Mouse (Mus musculus): ENCODE data around the gene Acap1. TPM values are rescaled to one million over a fixed set of nuclear protein-coding genes. Genes with fewer than 3 reads are reported as not detected.

Gene Acap1
- polyA plus RNA-seq, 1 experiment from 2014 or later = 2.1 TPM

DNA sequence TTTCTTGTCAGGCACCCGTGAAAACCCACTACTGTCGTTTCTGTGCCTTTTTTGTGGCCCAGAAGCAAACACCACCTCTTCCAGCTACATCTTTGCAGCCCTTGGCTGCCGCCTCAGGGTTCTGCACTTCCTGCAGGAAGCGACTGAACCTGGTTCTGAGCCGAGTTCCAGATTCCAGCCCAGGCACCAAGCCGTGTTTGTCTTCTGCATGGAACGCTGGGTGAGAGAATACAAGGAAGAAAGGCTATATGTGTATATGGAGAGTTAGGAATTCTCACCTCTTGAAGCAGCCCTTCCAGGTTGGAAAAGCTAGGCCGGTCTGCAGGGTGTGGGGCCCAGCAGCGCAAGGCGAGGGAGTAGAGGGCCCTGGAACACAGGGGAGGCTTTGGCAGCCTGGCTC lies 40.7 kb downstream of the Acap1 start:
- ATAC-seq (ENCODE audit: low read depth) = no peak
- Histone ChIP-seq H3K27me3 (ENCODE audit: control insufficient read depth, insufficient read depth, low read depth, low read length) (no peaks in the 10 kb centered on the region; the same call in 1 of the 2 replicates), H3K27ac (ENCODE audit: low read length) (no peak overlapping the region), H3K36me3 (ENCODE audit: control insufficient read depth, insufficient read depth, low read length) (peaks cover 22% of the 10 kb centered on the region), H3K9ac (ENCODE audit: low read length) (no peak overlapping the region), H3K4me1 (replicated peaks; ENCODE audit: control insufficient read depth, insufficient read depth, low read length) (no peaks in the 10 kb centered on the region), H3K4me3 (ENCODE audit: low read length) (no peak overlapping the region), H3K4me2 (ENCODE audit: low read depth, low read length) (no peak overlapping the region), H3K9me3 (ENCODE audit: control insufficient read depth, low read length) (no peaks in the 10 kb centered on the region)
- 72% methylated on average over 10 of the region's 10 CpGs for WGBS

DNA sequence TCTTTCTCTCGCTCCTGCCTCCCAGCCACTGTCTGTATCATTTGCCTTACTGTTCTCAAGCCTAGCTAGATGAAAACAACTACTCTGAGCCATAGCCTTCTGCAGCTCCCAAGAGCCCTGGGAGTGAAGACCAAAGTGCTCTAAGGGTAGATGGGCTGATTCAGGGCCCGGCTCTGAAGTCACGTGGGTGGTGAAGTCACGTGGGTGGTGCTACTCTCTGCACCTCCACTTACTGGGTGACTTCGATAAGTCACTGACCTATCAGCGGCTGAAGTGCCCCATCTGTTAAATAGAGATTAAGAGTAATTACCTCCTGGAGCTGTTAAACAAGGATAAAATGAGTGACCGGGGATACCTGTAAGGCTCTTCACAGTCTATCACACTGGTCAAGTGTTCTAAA lies 41.3 kb downstream of the Acap1 start:
- H3K4me2 ChIP-seq (ENCODE audit: low read depth, low read length) = no peak overlapping the region
- H3K27me3 ChIP-seq (ENCODE audit: control insufficient read depth, insufficient read depth, low read depth, low read length) = no peaks in the 10 kb centered on the region; the same call in 1 of the 2 replicates
- no peak overlapping the region for H3K9ac ChIP-seq (ENCODE audit: low read length)
- WGBS = 51% methylated on average over 7 of the region's 7 CpGs
- H3K4me3 ChIP-seq (ENCODE audit: low read length) = no peak overlapping the region
- no peak for ATAC-seq (ENCODE audit: low read depth)
- H3K4me1 ChIP-seq (replicated peaks; ENCODE audit: control insufficient read depth, insufficient read depth, low read length) = no peaks in the 10 kb centered on the region
- peaks cover 26% of the 10 kb centered on the region for H3K36me3 ChIP-seq (ENCODE audit: control insufficient read depth, insufficient read depth, low read length)
- no peaks in the 10 kb centered on the region for H3K9me3 ChIP-seq (ENCODE audit: control insufficient read depth, low read length)
- H3K27ac ChIP-seq (ENCODE audit: low read length) = no peak overlapping the region

DNA sequence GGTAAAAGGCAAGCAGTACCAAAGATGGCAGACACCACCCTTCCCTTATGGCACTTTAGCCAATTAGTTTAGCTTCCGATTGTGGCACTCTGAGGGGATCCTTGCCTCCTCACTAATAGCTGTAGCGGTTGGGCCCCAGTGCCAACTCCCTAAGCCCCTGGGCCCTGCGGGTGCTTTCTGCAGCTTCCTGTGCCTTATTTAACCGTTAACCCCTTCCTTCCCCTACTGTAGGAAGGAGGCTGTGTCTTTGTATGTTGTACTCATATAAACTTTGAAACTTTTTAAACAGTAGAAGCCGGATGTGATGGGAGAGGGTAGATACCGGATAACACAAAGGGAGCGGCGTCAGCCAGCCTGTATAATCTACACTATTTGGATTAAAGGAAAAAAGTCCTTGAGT lies 44.6 kb downstream of the Acap1 start:
- WGBS = 66% methylated on average over 8 of the region's 8 CpGs
- Histone ChIP-seq H3K9ac (ENCODE audit: low read length) (no peak overlapping the region), H3K4me1 (replicated peaks; ENCODE audit: control insufficient read depth, insufficient read depth, low read length) (peaks cover 10% of the 10 kb centered on the region), H3K27me3 (ENCODE audit: control insufficient read depth, insufficient read depth, low read depth, low read length) (no peaks in the 10 kb centered on the region), H3K4me3 (ENCODE audit: low read length) (no peak overlapping the region), H3K4me2 (ENCODE audit: low read depth, low read length) (no peak overlapping the region), H3K27ac (ENCODE audit: low read length) (peak overlapping the region; percentile 32; the same call in 1 of the 2 replicates), H3K36me3 (ENCODE audit: control insufficient read depth, insufficient read depth, low read length) (peaks cover 34% of the 10 kb centered on the region), H3K9me3 (ENCODE audit: control insufficient read depth, low read length) (no peaks in the 10 kb centered on the region)
- no peak for ATAC-seq (ENCODE audit: low read depth)

DNA sequence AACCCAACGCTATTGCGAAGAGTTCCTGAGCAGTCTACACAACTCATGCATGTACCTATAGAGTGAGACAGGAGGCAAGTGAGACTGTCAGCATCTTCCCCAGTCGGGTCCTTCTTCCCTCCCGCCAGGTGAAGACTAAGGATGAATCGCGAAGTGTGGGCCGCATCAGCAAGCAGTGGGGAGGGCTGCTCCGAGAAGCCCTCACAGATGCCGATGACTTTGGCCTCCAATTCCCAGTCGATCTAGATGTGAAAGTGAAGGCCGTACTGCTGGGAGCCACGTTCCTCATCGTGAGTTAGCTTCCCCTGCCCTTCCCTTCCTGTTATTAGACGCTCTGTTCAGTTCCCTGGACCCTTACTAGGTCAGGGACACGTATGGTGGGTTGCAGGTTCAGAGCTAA lies 45.5 kb downstream of the Acap1 start:
- H3K27me3 ChIP-seq (ENCODE audit: control insufficient read depth, insufficient read depth, low read depth, low read length) = no peaks in the 10 kb centered on the region
- H3K4me1 ChIP-seq (replicated peaks; ENCODE audit: control insufficient read depth, insufficient read depth, low read length) = peaks cover 16% of the 10 kb centered on the region
- 88% methylated on average over 15 of the region's 15 CpGs for WGBS
- no peaks in the 10 kb centered on the region for H3K9me3 ChIP-seq (ENCODE audit: control insufficient read depth, low read length)
- H3K4me3 ChIP-seq (ENCODE audit: low read length) = no peak overlapping the region
- H3K27ac ChIP-seq (ENCODE audit: low read length) = no peak overlapping the region
- no peak overlapping the region for H3K4me2 ChIP-seq (ENCODE audit: low read depth, low read length)
- no peak overlapping the region for H3K9ac ChIP-seq (ENCODE audit: low read length)
- peaks cover 34% of the 10 kb centered on the region for H3K36me3 ChIP-seq (ENCODE audit: control insufficient read depth, insufficient read depth, low read length)
- ATAC-seq (ENCODE audit: low read depth) = no peak

DNA sequence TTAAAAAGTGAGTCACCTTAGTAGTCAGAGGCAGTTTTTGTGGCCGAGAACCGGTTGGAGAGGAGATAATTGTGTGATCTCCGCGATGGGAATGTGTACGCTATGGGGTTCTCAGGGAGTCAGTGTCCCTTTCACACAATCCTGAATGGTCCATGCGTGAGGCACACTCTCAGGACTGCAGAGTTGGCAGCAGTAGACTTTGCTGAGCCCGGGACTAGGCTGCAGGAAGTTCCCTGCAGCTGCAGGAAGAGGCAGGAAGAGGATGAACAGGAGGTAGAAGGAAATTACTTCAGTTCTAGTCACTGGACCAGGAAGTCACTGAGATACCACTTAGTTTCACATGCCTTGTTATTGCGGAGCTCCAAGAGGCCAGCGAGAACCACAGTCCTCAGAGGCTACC lies 46.2 kb downstream of the Acap1 start:
- no peak for ATAC-seq (ENCODE audit: low read depth)
- Histone ChIP-seq H3K36me3 (ENCODE audit: control insufficient read depth, insufficient read depth, low read length) (peaks cover 34% of the 10 kb centered on the region), H3K4me2 (ENCODE audit: low read depth, low read length) (no peak overlapping the region), H3K27ac (ENCODE audit: low read length) (peak overlapping the region; percentile 18; the same call in 1 of the 2 replicates), H3K9ac (ENCODE audit: low read length) (no peak overlapping the region), H3K27me3 (ENCODE audit: control insufficient read depth, insufficient read depth, low read depth, low read length) (no peaks in the 10 kb centered on the region), H3K4me3 (ENCODE audit: low read length) (no peak overlapping the region), H3K9me3 (ENCODE audit: control insufficient read depth, low read length) (no peaks in the 10 kb centered on the region), H3K4me1 (replicated peaks; ENCODE audit: control insufficient read depth, insufficient read depth, low read length) (peaks cover 16% of the 10 kb centered on the region)
- WGBS = 72% methylated on average over 9 of the region's 9 CpGs

DNA sequence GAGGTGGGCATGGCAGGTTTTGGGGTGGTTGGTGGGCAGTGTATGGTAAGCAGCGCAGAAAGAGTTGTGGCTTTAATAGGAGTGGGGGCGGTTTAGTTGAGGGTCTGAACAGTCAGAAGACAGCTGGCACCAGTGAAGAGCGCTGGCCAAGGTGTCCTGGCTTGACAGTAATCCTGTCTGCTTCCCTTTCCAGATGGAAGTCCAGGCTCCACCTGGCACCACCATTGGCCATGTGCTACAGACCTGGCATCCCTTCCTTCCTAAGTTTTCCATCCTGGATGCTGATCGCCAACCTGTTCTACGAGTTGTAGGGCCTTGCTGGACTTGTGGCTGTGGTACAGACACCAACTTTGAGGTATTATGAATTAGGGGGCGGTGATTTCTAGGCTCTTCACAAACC lies 47.3 kb downstream of the Acap1 start:
- Histone ChIP-seq H3K9ac (ENCODE audit: low read length) (no peak overlapping the region), H3K4me1 (replicated peaks; ENCODE audit: control insufficient read depth, insufficient read depth, low read length) (peaks cover 16% of the 10 kb centered on the region), H3K36me3 (ENCODE audit: control insufficient read depth, insufficient read depth, low read length) (peaks cover 34% of the 10 kb centered on the region), H3K27ac (ENCODE audit: low read length) (no peak overlapping the region), H3K27me3 (ENCODE audit: control insufficient read depth, insufficient read depth, low read depth, low read length) (no peaks in the 10 kb centered on the region), H3K4me2 (ENCODE audit: low read depth, low read length) (peak overlapping the region; percentile 96), H3K4me3 (ENCODE audit: low read length) (no peak overlapping the region; the same call in 1 of the 2 replicates), H3K9me3 (ENCODE audit: control insufficient read depth, low read length) (no peaks in the 10 kb centered on the region)
- ATAC-seq (ENCODE audit: low read depth) = no peak
- WGBS = 92% methylated on average over 6 of the region's 6 CpGs

DNA sequence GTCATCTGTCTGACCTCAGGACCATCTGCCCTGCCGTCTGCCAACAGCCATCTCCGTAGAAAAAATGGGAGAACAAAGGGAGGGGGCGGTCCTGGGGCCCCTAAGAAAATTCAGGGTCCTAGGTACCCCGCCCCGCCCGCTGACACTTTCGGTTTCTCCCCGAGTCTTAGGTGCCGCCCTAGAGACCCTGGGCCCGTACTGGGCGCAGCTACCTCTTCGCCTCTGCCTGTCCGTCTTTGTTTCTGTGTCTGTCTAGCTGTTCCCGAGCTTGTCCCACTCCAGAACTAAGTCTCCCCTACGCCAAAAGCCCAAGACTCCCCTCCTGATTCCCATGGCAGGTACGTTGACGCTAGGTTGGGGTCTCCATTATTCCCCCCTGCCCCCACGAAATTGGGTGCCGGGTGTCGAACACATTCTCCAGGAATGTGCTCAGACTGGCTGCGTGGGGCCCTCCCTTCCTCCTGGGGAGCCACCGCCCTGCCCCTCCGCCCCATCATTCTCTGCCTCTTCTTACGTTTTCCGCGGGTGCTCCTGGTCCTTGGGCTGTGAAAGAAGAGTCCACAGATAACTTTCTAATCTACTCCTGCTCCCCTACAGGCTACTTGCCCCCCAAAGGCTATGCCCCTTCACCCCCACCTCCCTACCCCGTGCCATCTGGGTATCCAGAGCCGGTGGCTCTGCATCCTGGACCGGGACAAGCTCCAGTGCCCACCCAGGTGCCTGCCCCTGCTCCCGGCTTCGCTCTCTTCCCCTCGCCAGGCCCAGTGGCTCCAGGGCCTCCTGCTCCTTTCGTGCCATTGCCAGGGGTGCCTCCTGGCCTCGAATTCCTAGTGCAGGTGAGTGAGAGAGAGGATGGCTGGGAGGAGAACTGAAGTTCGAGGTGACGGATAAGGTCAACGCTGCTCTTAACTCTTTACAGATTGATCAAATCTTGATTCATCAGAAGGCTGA lies 48.3 kb downstream of the Acap1 start:
- H3K4me2 ChIP-seq (ENCODE audit: low read depth, low read length) = peak overlapping the region; percentile 96
- peak; percentile 58 for ATAC-seq (ENCODE audit: low read depth)
- H3K9me3 ChIP-seq (ENCODE audit: control insufficient read depth, low read length) = no peaks in the 10 kb centered on the region
- peaks cover 33% of the 10 kb centered on the region for H3K36me3 ChIP-seq (ENCODE audit: control insufficient read depth, insufficient read depth, low read length)
- peak overlapping the region; percentile 98 for H3K27ac ChIP-seq (ENCODE audit: low read length)
- peaks cover 16% of the 10 kb centered on the region for H3K4me1 ChIP-seq (replicated peaks; ENCODE audit: control insufficient read depth, insufficient read depth, low read length)
- no peaks in the 10 kb centered on the region for H3K27me3 ChIP-seq (ENCODE audit: control insufficient read depth, insufficient read depth, low read depth, low read length)
- 9% methylated on average over 35 of the region's 37 CpGs for WGBS
- H3K4me3 ChIP-seq (ENCODE audit: low read length) = peak overlapping the region; percentile 89
- peak overlapping the region; percentile 80 for H3K9ac ChIP-seq (ENCODE audit: low read length)

DNA sequence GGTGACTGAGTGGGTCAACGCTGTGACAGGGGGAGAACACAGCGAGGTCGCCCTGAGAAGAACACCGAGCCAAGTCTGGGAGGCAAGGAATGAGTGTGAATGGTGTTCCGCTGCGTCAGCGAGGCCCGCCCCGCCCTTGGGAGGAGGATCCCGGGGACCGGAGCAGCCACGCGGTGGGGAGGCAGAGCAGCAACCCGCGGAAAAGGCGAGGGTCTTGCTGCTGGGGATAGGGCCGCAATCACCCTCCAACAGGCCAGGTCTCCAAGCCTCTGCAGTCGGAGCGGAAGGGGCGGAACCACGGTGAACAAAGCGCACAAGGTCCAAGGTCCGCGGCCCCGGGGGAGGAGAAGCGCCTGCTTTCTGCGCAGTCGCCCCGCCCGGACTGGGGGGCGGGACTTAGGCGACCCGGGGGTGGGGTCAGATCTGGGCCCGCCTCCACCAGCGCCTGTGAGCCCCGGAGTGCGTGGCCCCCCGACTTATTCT lies 49.1 kb downstream of the Acap1 start, which contains the start of gene Plscr3:
Plscr3 (plus strand) TSS at position 179 of the 483 bp plus-strand sequence.
- H3K27me3 ChIP-seq (ENCODE audit: control insufficient read depth, insufficient read depth, low read depth, low read length) = no peaks in the 10 kb centered on the region
- H3K27ac ChIP-seq (ENCODE audit: low read length) = peak within 1 kb of the TSS; percentile 98
- H3K4me1 ChIP-seq (replicated peaks; ENCODE audit: control insufficient read depth, insufficient read depth, low read length) = peaks cover 16% of the 10 kb centered on the region
- peaks cover 25% of the 10 kb centered on the region for H3K36me3 ChIP-seq (ENCODE audit: control insufficient read depth, insufficient read depth, low read length)
- peak; percentile 97 for ATAC-seq (ENCODE audit: low read depth)
- H3K4me3 ChIP-seq (ENCODE audit: low read length) = peak within 1 kb of the TSS; percentile 89
- under 1% methylated on average over 35 of the region's 38 CpGs for WGBS
- H3K9ac ChIP-seq (ENCODE audit: low read length) = peak within 1 kb of the TSS; percentile 80
- peak within 1 kb of the TSS; percentile 96 for H3K4me2 ChIP-seq (ENCODE audit: low read depth, low read length)
- H3K9me3 ChIP-seq (ENCODE audit: control insufficient read depth, low read length) = no peaks in the 10 kb centered on the region

DNA sequence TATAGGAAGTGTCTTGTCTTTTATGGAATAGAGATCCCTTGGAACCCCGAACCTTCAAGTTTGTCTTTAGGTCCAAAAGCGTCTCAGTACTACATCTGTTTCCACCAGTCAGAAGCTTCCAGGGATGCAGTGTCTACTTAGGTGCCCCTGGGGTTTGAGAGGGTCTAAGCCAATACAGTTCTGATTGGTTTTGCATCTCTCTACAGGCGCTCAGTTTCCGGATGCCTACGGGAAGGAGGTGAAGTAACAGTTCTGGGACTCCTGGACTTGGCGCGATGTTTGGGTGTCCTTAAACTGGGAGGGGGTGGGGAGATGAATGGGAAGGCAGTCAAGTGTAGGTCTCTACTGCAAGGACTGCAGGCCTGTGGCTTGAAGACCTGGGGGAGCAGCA lies 56.6 kb downstream of the Acap1 start:
- ATAC-seq (ENCODE audit: low read depth) = no peak
- 1% methylated on average over 7 of the region's 7 CpGs for WGBS

More for the DNA sequence above, 56.6 kb downstream of the Acap1 start:
- H3K27ac ChIP-seq (ENCODE audit: low read length) = peak overlapping the region; percentile 75
- H3K36me3 ChIP-seq (ENCODE audit: control insufficient read depth, insufficient read depth, low read length) = no peaks in the 10 kb centered on the region
- H3K4me2 ChIP-seq (ENCODE audit: low read depth, low read length) = peak overlapping the region; percentile 98
- peak overlapping the region; percentile 74 for H3K9ac ChIP-seq (ENCODE audit: low read length)
- peaks cover 11% of the 10 kb centered on the region for H3K27me3 ChIP-seq (ENCODE audit: control insufficient read depth, insufficient read depth, low read depth, low read length)
- H3K4me3 ChIP-seq (ENCODE audit: low read length) = peak overlapping the region; percentile 62
- peaks cover 37% of the 10 kb centered on the region for H3K4me1 ChIP-seq (replicated peaks; ENCODE audit: control insufficient read depth, insufficient read depth, low read length)
- H3K9me3 ChIP-seq (ENCODE audit: control insufficient read depth, low read length) = no peaks in the 10 kb centered on the region

Measured in lung, embryonic 16.5 days (tissue).